In genomic region chr2:144265120-144265488, GRCm38 (mm10) we compare ENCODE assay signal across 23 mouse cellular contexts. TPM values are rescaled to one million over a fixed set of nuclear protein-coding genes. Genes with fewer than 3 reads are reported as not detected.
DNase-seq lines count a peak whose midpoint lies in the region; ATAC-seq and TF ChIP-seq lines count a peak whose summit lies in the region.
"Had no signal": no experiment of that assay in that cellular context is flagged by ENCODE, and none has a peak within 500 bp of the region (broad histone marks: within the 10 kb centered on the region; RNA-seq: fewer than 3 reads in every experiment).

No protein-coding gene starts in this region.

- H3K27ac ChIP-seq in heart, postnatal 0 days (ENCODE audit: low read depth), result 0 out of 2 replicates have a peak overlapping the region, but pooled peaks have one; percentile 15
- peak overlapping the region; percentile 49 for H3K27ac ChIP-seq in liver, adult 2 months (replicated peaks; ENCODE audit: insufficient read depth, low read depth, low read length)
- H3K27ac ChIP-seq in liver, embryonic 12.5 days, result no peak overlapping the region
- peak overlapping the region; percentile 30 for H3K27ac ChIP-seq in small intestine, adult 2 months (ENCODE audit: insufficient read depth, low read depth, low read length)
- H3K27ac ChIP-seq: forebrain, embryonic 10.5 days; heart, embryonic 13.5 days; hindbrain, embryonic 15.5 days; midbrain, embryonic 15.5 days; neural tube, embryonic 15.5 days; stomach, embryonic 15.5 days had no signal

- intact Hi-C loops in heart, postnatal 36 days (cut with DNase I), result no loop called here

- peaks cover 29% of the 10 kb centered on the region for H3K4me1 ChIP-seq in heart, postnatal 0 days (ENCODE audit: control insufficient read depth, insufficient read depth)
- peaks cover 23% of the 10 kb centered on the region for H3K4me1 ChIP-seq in liver, adult 2 months (ENCODE audit: control insufficient read depth, insufficient read depth, low read length)
- H3K4me1 ChIP-seq in liver, embryonic 12.5 days, result peaks cover 75% of the 10 kb centered on the region
- peaks cover 6% of the 10 kb centered on the region; the same call in 1 of the 2 replicates for H3K4me1 ChIP-seq in small intestine, adult 2 months (ENCODE audit: control insufficient read depth, insufficient read depth, insufficient read length, low read length)
- H3K4me1 ChIP-seq: stomach, embryonic 15.5 days had no signal

- no peak overlapping the region for H3K4me3 ChIP-seq in heart, postnatal 0 days (ENCODE audit: low read depth, low read length)
- H3K4me3 ChIP-seq in liver, adult 2 months (ENCODE audit: insufficient read depth, low read depth, low read length), result no peak overlapping the region
- no peak overlapping the region for H3K4me3 ChIP-seq in liver, embryonic 12.5 days
- no peak overlapping the region for H3K4me3 ChIP-seq in small intestine, adult 2 months (ENCODE audit: low read depth, low read length)
- H3K4me3 ChIP-seq: forebrain, embryonic 10.5 days; heart, embryonic 13.5 days; hindbrain, embryonic 15.5 days; layer of hippocampus, adult 2 months; midbrain, embryonic 15.5 days; myocyte; neural tube, embryonic 15.5 days; stomach, embryonic 15.5 days had no signal

- WGBS in heart, postnatal 0 days, result 65% methylated on average over 3 of the region's 3 CpGs
- WGBS in liver, adult 2 months, result 57% methylated on average over 3 of the region's 3 CpGs
- 58% methylated on average over 3 of the region's 3 CpGs for WGBS in liver, embryonic 12.5 days (ENCODE audit: insufficient replicate concordance)
- 44% methylated on average over 3 of the region's 3 CpGs for WGBS in small intestine, adult 2 months

- no peak for TF ChIP-seq POLR2A in liver, adult 2 months (IDR thresholded peaks at IDR 0.05; ENCODE audit: extremely low read depth, insufficient read depth, low read length)
- no peak for TF ChIP-seq POLR2A in small intestine, adult 2 months (IDR thresholded peaks at IDR 0.05; ENCODE audit: low read depth, low read length)

- H3K36me3 ChIP-seq in heart, postnatal 0 days (replicated peaks; ENCODE audit: control insufficient read depth, insufficient read depth, low read length), result peaks cover 13% of the 10 kb centered on the region; the same call in 1 of the 2 replicates
- H3K36me3 ChIP-seq in liver, adult 2 months (ENCODE audit: control insufficient read depth, insufficient read depth, low read length), result peaks cover 9% of the 10 kb centered on the region; the same call in 1 of the 2 replicates
- peaks cover 86% of the 10 kb centered on the region for H3K36me3 ChIP-seq in liver, embryonic 12.5 days
- peaks cover 13% of the 10 kb centered on the region for H3K36me3 ChIP-seq in small intestine, adult 2 months (ENCODE audit: control insufficient read depth, insufficient read depth, low read length)
- H3K36me3 ChIP-seq: hindbrain, embryonic 15.5 days; midbrain, embryonic 15.5 days had no signal

- DNase-seq in heart, postnatal 0 days (ENCODE audit: low spot score), result no peak
- no peak for DNase-seq in heart, postnatal 36 days
- DNase-seq in liver, adult 2 months (ENCODE audit: extremely low read depth, low read depth, low spot score), result no peak
- no peak for DNase-seq in liver
- DNase-seq in layer of hippocampus, adult 11-12 months (ENCODE audit: low spot score), result no peak
- DNase-seq in cerebellum, adult 11 months, result no peak
- DNase-seq: adrenal gland, adult 2 months; cerebellum, adult 18-20 months; heart, postnatal 4 days; layer of hippocampus, postnatal 36 days; lung, adult 2 months; thymus, adult 2 months had no signal

- peaks cover 24% of the 10 kb centered on the region; the same call in 1 of the 2 replicates for H3K79me2 ChIP-seq in liver, adult 2 months (ENCODE audit: control insufficient read depth, insufficient read depth, low read length)

- no peak overlapping the region for H3K9ac ChIP-seq in heart, postnatal 0 days (replicated peaks; ENCODE audit: low read depth, low read length)
- H3K9ac ChIP-seq in liver, adult 2 months (ENCODE audit: low read depth, low read length), result peak overlapping the region; percentile 11; the same call in 1 of the 2 replicates
- no peak overlapping the region for H3K9ac ChIP-seq in liver, embryonic 12.5 days
- H3K9ac ChIP-seq: heart, embryonic 13.5 days; hindbrain, embryonic 15.5 days; midbrain, embryonic 15.5 days; neural tube, embryonic 15.5 days; stomach, embryonic 15.5 days had no signal

- no peaks in the 10 kb centered on the region for H3K27me3 ChIP-seq in heart, postnatal 0 days (ENCODE audit: control insufficient read depth, insufficient read depth, low read length)
- H3K27me3 ChIP-seq in liver, adult 2 months (ENCODE audit: control insufficient read depth, insufficient read depth, low read length), result no peaks in the 10 kb centered on the region
- H3K27me3 ChIP-seq in liver, embryonic 12.5 days (replicated peaks), result no peaks in the 10 kb centered on the region
- no peaks in the 10 kb centered on the region for H3K27me3 ChIP-seq in small intestine, adult 2 months (ENCODE audit: control insufficient read depth, insufficient read depth, low read length)
- H3K27me3 ChIP-seq: heart, embryonic 13.5 days; hindbrain, embryonic 15.5 days; midbrain, embryonic 15.5 days; neural tube, embryonic 15.5 days; stomach, embryonic 15.5 days had no signal

- TF ChIP-seq CTCF in heart, postnatal 0 days (IDR thresholded peaks at IDR 0.05; ENCODE audit: low read depth), result no peak
- TF ChIP-seq CTCF in liver, adult 2 months (IDR thresholded peaks at IDR 0.05; ENCODE audit: low read depth, low read length), result no peak
- no peak for TF ChIP-seq CTCF in small intestine, adult 2 months (IDR thresholded peaks at IDR 0.05; ENCODE audit: extremely low read depth, insufficient read length, insufficient replicate concordance, low read depth, low read length)

- no peak for TF ChIP-seq EP300 in heart, postnatal 0 days (IDR thresholded peaks at IDR 0.05; ENCODE audit: low read depth)

- no peak overlapping the region for H3K4me2 ChIP-seq in heart, postnatal 0 days (ENCODE audit: low read depth, low read length)
- peak overlapping the region; percentile 86; the same call in 1 of the 2 replicates for H3K4me2 ChIP-seq in liver, embryonic 12.5 days
- H3K4me2 ChIP-seq: hindbrain, embryonic 15.5 days; midbrain, embryonic 15.5 days; neural tube, embryonic 15.5 days; stomach, embryonic 15.5 days had no signal

- no peak for ATAC-seq in heart, postnatal 0 days (ENCODE audit: insufficient read depth, low read depth)
- ATAC-seq in liver, embryonic 12.5 days, result no peak
- ATAC-seq: intestine, postnatal 0 days; midbrain, embryonic 15.5 days had no signal

- no peaks in the 10 kb centered on the region for H3K9me3 ChIP-seq in heart, postnatal 0 days (replicated peaks; ENCODE audit: control insufficient read depth, low read length)
- H3K9me3 ChIP-seq in liver, embryonic 12.5 days (replicated peaks), result no peaks in the 10 kb centered on the region
- H3K9me3 ChIP-seq: forebrain, embryonic 10.5 days; heart, embryonic 13.5 days; hindbrain, embryonic 15.5 days; midbrain, embryonic 15.5 days; neural tube, embryonic 15.5 days; stomach, embryonic 15.5 days had no signal

RNA-seq across cellular contexts. Expression of gene Mgme1, which starts 5.4 kb away (rescaled TPM):
- 7.5 and 11.1 TPM in 2 replicates for total RNA-seq in heart, postnatal 0 days (2014; rRNA removed; ENCODE audit: low replicate concordance)
- polyA plus RNA-seq in heart, postnatal 0 days (2015; fragmentation: Nextera tagmentation; extraction: Ambion mirVana), result 12.6 and 14.6 TPM in 2 replicates
- 10 to 100 TPM; 12.4 to 14.4 TPM for total RNA-seq in heart, postnatal 36 days (2021)
- total RNA-seq in liver, adult 2 months (2014; rRNA removed), result 6.8 and 7.2 TPM in 2 replicates
- 3.0 and 3.5 TPM in 2 replicates for polyA plus RNA-seq in liver, adult 2 months (2012; rRNA removed)
- 17.4 and 19.0 TPM in 2 replicates for polyA plus RNA-seq in liver, embryonic 12.5 days (2016; fragmentation: Nextera tagmentation; extraction: Ambion mirVana)
- 1.0 and 1.9 TPM in 2 replicates for polyA plus RNA-seq in small intestine, adult 2 months (2012; rRNA removed)

RNA-seq across cellular contexts. Expression of gene Snx5, which starts 5.6 kb away (rescaled TPM):
- total RNA-seq in heart, postnatal 0 days (2014; rRNA removed; ENCODE audit: low replicate concordance), result 80.2 and 146 TPM in 2 replicates
- polyA plus RNA-seq in heart, postnatal 0 days (2015; fragmentation: Nextera tagmentation; extraction: Ambion mirVana), result 55.7 and 65.6 TPM in 2 replicates
- 10 to 100 TPM; 54.1 to 57.4 TPM for total RNA-seq in heart, postnatal 36 days (2021)
- 60.3 and 62.4 TPM in 2 replicates for total RNA-seq in liver, adult 2 months (2014; rRNA removed)
- 17.2 and 21.8 TPM in 2 replicates for polyA plus RNA-seq in liver, adult 2 months (2012; rRNA removed)
- polyA plus RNA-seq in liver, embryonic 12.5 days (2016; fragmentation: Nextera tagmentation; extraction: Ambion mirVana), result 104 and 107 TPM in 2 replicates
- polyA plus RNA-seq in small intestine, adult 2 months (2012; rRNA removed), result 17.5 and 36.0 TPM in 2 replicates
